Mouse (Mus musculus): ENCODE measurements around the gene Tspan9. TPM values are rescaled to one million over a fixed set of nuclear protein-coding genes. Genes with fewer than 3 reads are reported as not detected.

Gene Tspan9
- polyA plus RNA-seq, 1 experiment from 2014 or later: 130 TPM

Small RNA genes within 50 kb of the gene (microRNA-seq; reads per million reads assigned to microRNA genes)
- gene Gm26338 (ENCODE audit: borderline number of aligned reads): not detected

Other genes starting within 250 kb of the Tspan9 start
- gene Tead4, start 157.2 kb upstream of the Tspan9 start, polyA plus RNA-seq (2014; fragmentation: Nextera tagmentation; extraction: Ambion mirVana): 2.3 and 4.1 TPM in 2 replicates
- gene Tulp3, start 212.3 kb upstream of the Tspan9 start, polyA plus RNA-seq (2014; fragmentation: Nextera tagmentation; extraction: Ambion mirVana): 10.5 and 14.9 TPM in 2 replicates
- gene Rhno1, start 219.3 kb upstream of the Tspan9 start, polyA plus RNA-seq (2014; fragmentation: Nextera tagmentation; extraction: Ambion mirVana): 101 and 105 TPM in 2 replicates
- gene Foxm1, start 219.4 kb upstream of the Tspan9 start, polyA plus RNA-seq (2014; fragmentation: Nextera tagmentation; extraction: Ambion mirVana): 23.1 and 26.1 TPM in 2 replicates
- 0.21 and 0.42 TPM in 2 replicates for gene Tex52, start 231.9 kb upstream of the Tspan9 start, polyA plus RNA-seq (2014; fragmentation: Nextera tagmentation; extraction: Ambion mirVana)
- not detected in 2 replicates for gene Gm44596, start 231.9 kb upstream of the Tspan9 start, polyA plus RNA-seq (2014; fragmentation: Nextera tagmentation; extraction: Ambion mirVana)